Mouse (Mus musculus): ENCODE results near the gene Ptrh1. TPM values are rescaled to one million over a fixed set of nuclear protein-coding genes. Genes with fewer than 3 reads are reported as not detected.

Ptrh1 gene
- polyA plus RNA-seq (2012; rRNA removed), result 1.2 and 1.4 TPM in 2 replicates

DNA sequence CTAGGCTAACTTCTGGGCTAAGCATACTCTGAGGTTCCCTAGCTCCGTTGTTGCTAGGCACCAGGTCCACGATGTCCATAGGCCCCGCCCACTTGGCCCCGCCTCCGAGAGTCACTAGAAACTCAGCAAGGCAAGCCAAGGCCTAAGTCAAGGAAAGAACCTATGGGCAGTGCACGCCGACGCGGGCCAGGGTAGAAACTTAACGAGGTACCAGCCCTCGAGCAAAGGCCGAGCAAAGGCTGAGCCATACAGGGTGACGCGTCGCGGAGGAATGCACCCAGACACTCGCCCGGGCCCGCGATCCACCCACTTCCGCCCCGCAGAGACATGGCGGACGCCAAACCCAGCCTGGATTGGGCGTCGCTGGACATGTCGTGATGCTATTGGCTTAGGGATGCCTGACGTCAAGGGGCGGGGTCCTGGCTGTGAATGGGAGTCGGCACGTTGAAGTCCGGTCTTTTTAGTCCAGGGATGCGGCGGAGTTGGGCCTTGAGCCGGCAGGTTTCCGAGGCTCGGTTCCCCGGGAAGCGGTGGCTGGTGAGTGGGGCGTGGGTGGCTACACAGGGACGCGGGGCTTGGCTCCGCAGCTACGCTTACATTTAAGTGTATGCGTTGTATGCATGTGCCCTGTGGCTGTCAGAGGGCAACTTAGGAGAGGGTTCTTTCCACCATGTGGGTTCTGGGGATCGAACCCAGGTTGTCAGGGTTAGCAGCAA is at the start of gene Ptrh1, which contains the start of gene Ttc16:
TSS of gene Ptrh1 (plus strand) at position 428 of the 716 bp plus-strand sequence.
TSS of gene Ttc16 (minus strand) at position 275 of the 716 bp plus-strand sequence.

DNA sequence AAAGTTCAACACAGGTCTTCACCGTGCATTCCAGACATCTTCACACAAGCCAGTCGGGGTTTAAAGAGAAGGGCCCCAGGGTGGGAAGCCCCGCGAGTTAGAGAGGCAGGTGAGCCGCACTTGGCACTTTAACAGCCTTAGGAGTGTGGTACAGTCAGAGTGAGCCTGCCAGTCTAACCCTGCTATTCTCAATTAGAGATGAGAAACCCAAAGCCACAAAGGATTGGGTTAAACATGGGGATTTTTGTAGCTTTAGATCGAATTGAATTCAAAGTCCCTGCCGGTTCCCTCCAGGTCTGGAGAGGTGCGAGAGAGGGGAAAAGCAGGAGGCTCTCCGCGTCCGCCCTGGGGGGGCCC is 34.7 kb upstream of the Ptrh1 start, which contains the start of gene 6330409D20Rik:
TSS of gene 6330409D20Rik (minus strand) at position 101 of the 357 bp plus-strand sequence.

DNA sequence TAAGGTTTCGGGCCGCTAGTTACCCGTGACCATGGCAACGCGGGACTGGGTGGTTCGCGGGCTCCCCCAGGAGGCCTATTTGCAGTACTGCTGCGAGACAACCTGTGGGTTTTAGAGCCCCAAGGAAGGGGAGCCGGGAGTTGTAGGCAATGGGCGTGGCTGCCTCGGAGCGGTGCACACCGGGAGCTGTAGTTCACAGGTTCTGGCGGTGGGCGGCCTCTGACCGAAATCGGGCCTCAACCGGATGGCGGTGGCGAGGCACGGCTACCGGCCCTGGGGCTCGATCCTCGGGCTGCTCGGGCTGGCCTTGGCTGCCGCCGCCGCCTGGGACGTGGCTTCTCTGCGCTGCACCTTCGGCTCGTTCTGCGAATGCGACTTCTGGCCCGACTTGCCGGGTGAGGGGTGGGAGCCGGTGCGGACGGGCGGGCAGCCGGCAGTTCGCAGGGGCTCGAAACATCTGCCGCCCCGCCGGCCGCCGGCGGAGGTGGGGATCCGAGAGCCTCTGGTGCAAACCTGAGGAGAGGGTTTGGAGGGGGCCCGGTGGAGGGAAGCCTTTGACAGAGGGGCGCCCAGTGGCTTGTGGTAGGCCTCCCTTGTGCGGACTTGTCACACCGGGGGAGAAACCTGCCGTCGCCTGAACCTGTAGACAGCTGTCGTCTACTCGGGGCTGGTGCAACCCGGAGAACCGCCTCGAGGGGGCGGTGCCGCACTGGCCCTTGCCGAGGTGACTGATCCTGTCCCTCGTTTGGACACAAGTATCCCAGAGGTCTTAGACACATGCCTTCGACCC is 18.3 kb upstream of the Ptrh1 start, which contains the start of gene Tor2a:
TSS of gene Tor2a (plus strand) at position 179 of the 790 bp plus-strand sequence.

DNA sequence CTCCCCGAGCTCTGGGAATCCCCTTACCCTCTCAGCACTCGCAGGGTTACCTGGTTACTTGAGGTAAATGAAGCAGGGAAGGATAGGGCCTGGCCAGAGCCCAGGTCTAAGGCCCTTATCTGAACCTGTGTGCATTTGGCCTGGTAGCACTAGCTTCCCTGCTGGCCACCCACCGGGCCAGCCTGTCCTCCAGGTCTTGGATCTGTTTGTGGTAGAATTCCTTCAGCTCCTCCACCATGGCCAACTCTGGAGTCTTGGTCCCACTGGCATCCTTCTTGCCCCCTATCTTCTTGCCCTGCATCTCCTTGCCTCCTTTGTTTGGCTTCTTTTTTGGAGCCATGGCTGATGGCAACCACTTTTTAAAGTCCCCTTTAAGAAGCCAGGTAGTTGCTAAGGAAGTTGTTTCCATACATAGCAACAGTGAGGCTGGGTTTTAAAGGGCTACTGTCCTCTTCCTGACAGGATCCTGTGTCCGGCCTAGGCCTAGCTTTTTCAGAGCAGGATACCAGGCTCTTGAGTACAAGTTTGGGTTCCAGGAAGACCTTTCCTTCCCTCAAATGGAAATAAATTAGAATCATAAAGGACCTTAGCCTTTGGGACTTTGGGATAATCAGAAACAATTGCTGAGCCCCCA is 8.6 kb downstream of the Ptrh1 start, which contains the start of gene Cfap157:
TSS of gene Cfap157 (minus strand) at position 381 of the 634 bp plus-strand sequence.

Other genes with a start within 250 kb of the Ptrh1 start
- gene Fam102a, start 240.5 kb upstream of the Ptrh1 start, polyA plus RNA-seq (2012; rRNA removed), result 3.1 and 3.4 TPM in 2 replicates
- gene Dpm2, start 204.9 kb upstream of the Ptrh1 start, polyA plus RNA-seq (2012; rRNA removed), result 45.1 and 48.7 TPM in 2 replicates
- 0.04 and 0.07 TPM in 2 replicates for gene Pip5kl1, start 201.0 kb upstream of the Ptrh1 start, polyA plus RNA-seq (2012; rRNA removed)
- not detected in 2 replicates for gene 9430097D07Rik, start 200.1 kb upstream of the Ptrh1 start, polyA plus RNA-seq (2012; rRNA removed)
- gene St6galnac4, start 188.7 kb upstream of the Ptrh1 start, polyA plus RNA-seq (2012; rRNA removed), result 4.1 TPM in 2 replicates
- gene St6galnac6, start 176.1 kb upstream of the Ptrh1 start, polyA plus RNA-seq (2012; rRNA removed), result 24.2 and 25.0 TPM in 2 replicates
- 0.37 and 0.62 TPM in 2 replicates for gene Ak1, start 154.0 kb upstream of the Ptrh1 start, polyA plus RNA-seq (2012; rRNA removed)
- 24.4 and 26.0 TPM in 2 replicates for gene Eng, start 129.2 kb upstream of the Ptrh1 start, polyA plus RNA-seq (2012; rRNA removed)
- gene Fpgs, start 71.6 kb upstream of the Ptrh1 start, polyA plus RNA-seq (2012; rRNA removed), result 140 and 142 TPM in 2 replicates
- 62.0 and 72.6 TPM in 2 replicates for gene Cdk9, start 62.7 kb upstream of the Ptrh1 start, polyA plus RNA-seq (2012; rRNA removed)
- 12.4 and 13.9 TPM in 2 replicates for gene Sh2d3c, start 54.7 kb upstream of the Ptrh1 start, polyA plus RNA-seq (2012; rRNA removed)
- gene 6330409D20Rik, start 34.8 kb upstream of the Ptrh1 start, polyA plus RNA-seq (2012; rRNA removed), result 0.06 TPM in 1 of 2 replicates, not detected in the other
- 26.5 and 28.5 TPM in 2 replicates for gene Tor2a, start 18.6 kb upstream of the Ptrh1 start, polyA plus RNA-seq (2012; rRNA removed)
- gene Ttc16, start 153 bp upstream of the Ptrh1 start, polyA plus RNA-seq (2012; rRNA removed), result 0.10 and 0.14 TPM in 2 replicates
- not detected in 2 replicates for gene Cfap157, start 8.6 kb downstream of the Ptrh1 start, polyA plus RNA-seq (2012; rRNA removed)
- gene Stxbp1, start 71.5 kb downstream of the Ptrh1 start, polyA plus RNA-seq (2012; rRNA removed), result 1.8 and 1.9 TPM in 2 replicates
- gene Fam129b, start 100.3 kb downstream of the Ptrh1 start, polyA plus RNA-seq (2012; rRNA removed), result 16.2 and 16.6 TPM in 2 replicates
- 636 and 711 TPM in 2 replicates for gene Rpl12, start 185.8 kb downstream of the Ptrh1 start, polyA plus RNA-seq (2012; rRNA removed)
- gene Lrsam1, start 185.8 kb downstream of the Ptrh1 start, polyA plus RNA-seq (2012; rRNA removed), result 2.3 and 3.1 TPM in 2 replicates
- 5.9 and 6.0 TPM in 2 replicates for gene Slc2a8, start 206.3 kb downstream of the Ptrh1 start, polyA plus RNA-seq (2012; rRNA removed)

All from liver, embryonic 18 days (tissue).